In the genomic region with DNA sequence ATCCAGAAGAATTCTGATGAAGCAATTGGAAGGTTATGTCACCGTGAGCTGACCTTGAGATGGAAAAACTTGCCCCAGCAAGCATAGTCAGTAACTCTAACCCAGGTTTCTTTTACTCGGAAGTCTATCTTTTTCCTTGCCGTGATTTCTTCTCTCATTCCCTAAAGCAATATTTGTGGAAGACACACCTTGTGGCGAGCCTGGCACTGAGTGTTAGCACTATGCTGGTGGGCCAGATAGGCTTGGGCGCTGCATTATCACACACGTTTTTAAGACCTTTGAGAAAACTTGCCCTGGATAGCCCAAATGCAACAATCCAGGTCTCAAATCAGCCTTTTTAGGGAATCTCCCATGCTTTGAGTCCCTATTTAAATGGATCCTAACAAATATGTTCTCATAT, we compare ENCODE assay signal across 26 mouse cellular contexts. TPM values are rescaled to one million over a fixed set of nuclear protein-coding genes. Genes with fewer than 3 reads are reported as not detected.
"Had no signal": no experiment of that assay in that cellular context is flagged by ENCODE, and none has a peak within 500 bp of the region (broad histone marks: within the 10 kb centered on the region; RNA-seq: fewer than 3 reads in every experiment).

No protein-coding gene starts in this region.

- ATAC-seq: hindbrain, embryonic 16.5 days; inflammation-experienced regulatory T-cells, adult 6 months; intestine, embryonic 15.5 days had no signal

- H3K9ac ChIP-seq: heart, embryonic 12.5 days; hindbrain, embryonic 12.5 days; hindbrain, embryonic 14.5 days; intestine, embryonic 15.5 days; kidney, embryonic 15.5 days; limb, embryonic 13.5 days had no signal

- DNase-seq: gastrocnemius, adult 2 months; gastrocnemius, postnatal 10 days; gastrocnemius, postnatal 25 days; heart, adult 18-20 months; heart, postnatal 10 days; heart, postnatal 4 days; kidney, adult 11 months; kidney, adult 2 months; kidney, adult 9 months; kidney, postnatal 14 days; kidney, postnatal 36 days; layer of hippocampus, adult 9-11 months; layer of hippocampus, postnatal 36 days; liver had no signal

- H3K4me1 ChIP-seq: heart, embryonic 10.5 days; heart, embryonic 12.5 days; hindbrain, embryonic 12.5 days; intestine, embryonic 15.5 days; limb, embryonic 13.5 days had no signal

- H3K9me3 ChIP-seq: heart, embryonic 10.5 days; heart, embryonic 12.5 days; hindbrain, embryonic 10.5 days; hindbrain, embryonic 12.5 days; intestine, embryonic 15.5 days; kidney, embryonic 15.5 days; limb, embryonic 13.5 days had no signal

- H3K4me2 ChIP-seq: heart, embryonic 12.5 days; hindbrain, embryonic 12.5 days; hindbrain, embryonic 14.5 days; intestine, embryonic 15.5 days; kidney, embryonic 15.5 days; limb, embryonic 13.5 days; liver, embryonic 11.5 days had no signal

- H3K27ac ChIP-seq: gastrocnemius, adult 2 months; heart, embryonic 10.5 days; hindbrain, embryonic 10.5 days; hindbrain, embryonic 12.5 days; hindbrain, embryonic 14.5 days; intestine, embryonic 15.5 days; kidney, embryonic 15.5 days; kidney, postnatal 0 days; limb, embryonic 13.5 days had no signal

- H3K4me3 ChIP-seq: gastrocnemius, adult 2 months; heart, embryonic 10.5 days; heart, embryonic 12.5 days; hindbrain, embryonic 10.5 days; hindbrain, embryonic 12.5 days; intestine, embryonic 15.5 days; kidney, embryonic 15.5 days; limb, embryonic 13.5 days had no signal

- H3K36me3 ChIP-seq: heart, embryonic 10.5 days; heart, embryonic 12.5 days; hindbrain, embryonic 10.5 days; hindbrain, embryonic 12.5 days; intestine, embryonic 15.5 days; kidney, embryonic 15.5 days; limb, embryonic 13.5 days had no signal

- H3K27me3 ChIP-seq: heart, embryonic 12.5 days; hindbrain, embryonic 12.5 days; intestine, embryonic 15.5 days; kidney, embryonic 15.5 days; limb, embryonic 13.5 days had no signal

RNA-seq across cellular contexts. Expression of a gene that starts 7.4 kb away (rescaled TPM):
- polyA plus RNA-seq: heart, embryonic 12.5 days; inflammation-experienced regulatory T-cells, adult 6 months; liver, embryonic 11.5 days had no signal
